Mouse (Mus musculus): ENCODE measurements around the gene S1pr1. TPM values are rescaled to one million over a fixed set of nuclear protein-coding genes. Genes with fewer than 3 reads are reported as not detected.

The S1pr1 gene
- total and polyA plus RNA-seq, 3 experiments = 0.08 to 0.13 TPM; not detected in 1

DNA sequence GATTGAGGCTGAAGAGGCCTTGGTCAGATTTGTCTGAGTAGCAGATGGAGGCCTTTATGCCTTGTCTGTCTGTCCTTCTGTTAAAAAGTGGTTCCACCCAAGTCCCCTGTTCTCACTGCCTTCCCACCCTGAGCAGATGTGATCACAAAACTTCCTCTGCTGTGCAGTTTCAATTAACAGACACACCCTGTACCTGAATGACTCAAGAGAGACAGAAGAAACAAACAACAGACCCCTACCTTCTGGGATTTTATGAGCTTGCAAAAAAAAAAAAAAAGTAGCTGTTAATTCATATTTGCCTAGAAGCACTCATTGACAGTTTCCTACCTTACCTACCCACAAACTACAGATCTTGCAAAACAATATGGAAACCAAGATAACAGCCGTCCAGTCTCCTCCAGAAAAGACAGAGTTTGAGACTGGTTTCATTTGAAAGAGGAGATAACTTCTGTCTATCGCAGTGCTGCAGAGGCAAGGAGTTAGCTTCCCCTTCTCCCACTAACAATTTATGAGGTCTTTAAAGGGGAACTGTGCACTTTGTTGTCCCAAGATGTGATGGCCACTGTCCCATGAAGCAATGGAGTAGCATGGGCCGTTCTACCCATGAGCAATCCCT is 1.1 kb upstream of the S1pr1 start:
- peaks cover 8 to 27% of the 10 kb centered on the region in 2 experiments for H3K4me1 ChIP-seq (ENCODE audit: control insufficient read depth in 1 of 2, insufficient read depth in 2 of 2, low read length in 2 of 2)
- H3K27ac ChIP-seq (ENCODE audit: control insufficient read depth, low read depth, low read length) = peak overlapping the region; percentile 81
- H3K79me2 ChIP-seq (ENCODE audit: control insufficient read depth, insufficient read depth, low read length, poor library complexity) = no peaks in the 10 kb centered on the region
- H3K36me3 ChIP-seq (ENCODE audit: control insufficient read depth in 1 of 2, insufficient read depth in 2 of 2, low read length in 2 of 2) = peaks cover 0 to 18% of the 10 kb centered on the region in 2 experiments; a peak in 2 of 4 replicates
- H3K9ac ChIP-seq (ENCODE audit: control insufficient read depth, low read depth, low read length, poor library complexity, severe bottlenecking) = no peak overlapping the region
- no peaks in the 10 kb centered on the region for H3K9me3 ChIP-seq (replicated peaks; ENCODE audit: insufficient read depth, low read length)
- peak; percentile 95 for DNase-seq (ENCODE audit: low read depth, low spot score)
- no peak overlapping the region for H3K4me3 ChIP-seq (ENCODE audit: control insufficient read depth in 1 of 2, insufficient read depth in 1 of 2, low read depth in 2 of 2, low read length in 2 of 2)
- H3K27me3 ChIP-seq (ENCODE audit: control insufficient read depth in 1 of 2, insufficient read depth in 2 of 2, low read length in 2 of 2) = no peaks in the 10 kb centered on the region
- TF ChIP-seq EP300 (IDR thresholded peaks at IDR 0.05; ENCODE audit: low read depth in 1 of 2, low read length in 2 of 2) (peak; percentile 97 to 99), TCF12 (IDR thresholded peaks at IDR 0.05; ENCODE audit: low read depth, low read length) (peak; percentile 98), ETS1 (IDR thresholded peaks at IDR 0.05; ENCODE audit: low read depth, low read length) (peak; percentile 98), GABPA (IDR thresholded peaks at IDR 0.05; ENCODE audit: low read depth, low read length) (no peak), POLR2AphosphoS5 (IDR thresholded peaks at IDR 0.05; ENCODE audit: borderline replicate concordance, low read depth, low read length) (no peak), POLR2AphosphoS2 (IDR thresholded peaks at IDR 0.05; ENCODE audit: low read length) (no peak), UBTF (IDR thresholded peaks at IDR 0.05; ENCODE audit: borderline replicate concordance, insufficient read depth, low read depth, low read length) (0 out of 2 replicates have a peak, but pooled peaks have one; percentile 68), ZKSCAN1 (IDR thresholded peaks at IDR 0.05; ENCODE audit: low read depth, low read length) (no peak; the same call in 1 of the 2 replicates), BHLHE40 (IDR thresholded peaks at IDR 0.05; ENCODE audit: borderline replicate concordance, low read depth, low read length) (peak; percentile 76), ZMIZ1 (IDR thresholded peaks at IDR 0.05; ENCODE audit: low read depth, low read length) (peak; percentile 71; the same call in 1 of the 2 replicates), NRF1 (IDR thresholded peaks at IDR 0.05; ENCODE audit: insufficient read depth, low read depth, low read length, poor library complexity, severe bottlenecking) (no peak), MYB (IDR thresholded peaks at IDR 0.05; ENCODE audit: low read depth, low read length) (peak; percentile 64), SIN3A (IDR thresholded peaks at IDR 0.05; ENCODE audit: low read length) (peak; percentile 94), CTCF (IDR thresholded peaks at IDR 0.05 in 2 of 3, conservative IDR thresholded peaks at IDR 0.05 in 1 of 3; ENCODE audit: control insufficient read depth in 1 of 3, insufficient read depth in 1 of 3, low read depth in 2 of 3, low read length in 3 of 3, poor library complexity in 1 of 3, severe bottlenecking in 1 of 3) (no peak), USF2 (IDR thresholded peaks at IDR 0.05; ENCODE audit: borderline replicate concordance in 1 of 2, insufficient read depth in 1 of 2, low read depth in 1 of 2, low read length in 2 of 2) (no peak), RCOR1 (IDR thresholded peaks at IDR 0.05; ENCODE audit: low read depth, low read length) (peak; percentile 97), MAFK (IDR thresholded peaks at IDR 0.05; ENCODE audit: borderline replicate concordance, low read depth, low read length) (peak; percentile 89), MEF2A (IDR thresholded peaks at IDR 0.05; ENCODE audit: extremely low read depth, insufficient replicate concordance, low read depth, low read length, poor library complexity, severe bottlenecking) (peak; percentile 56; the same call in 1 of the 2 replicates), NELFE (IDR thresholded peaks at IDR 0.05; ENCODE audit: low read depth, low read length) (no peak), TAL1 (IDR thresholded peaks at IDR 0.05; ENCODE audit: low read length) (peak; percentile 97), CHD1 (IDR thresholded peaks at IDR 0.05; ENCODE audit: low read depth, low read length) (no peak), GATA1 (IDR thresholded peaks at IDR 0.05; ENCODE audit: low read depth, low read length) (peak; percentile 99), HCFC1 (IDR thresholded peaks at IDR 0.05; ENCODE audit: low read depth, low read length) (peak; percentile 63), E2F4 (IDR thresholded peaks at IDR 0.05; ENCODE audit: borderline replicate concordance, low read depth, low read length) (no peak), SMC3 (IDR thresholded peaks at IDR 0.05; ENCODE audit: low read depth, low read length) (no peak), TBP (IDR thresholded peaks at IDR 0.05; ENCODE audit: low read depth, low read length) (peak; percentile 94), MAZ (IDR thresholded peaks at IDR 0.05; ENCODE audit: low read depth, low read length) (peak; percentile 82), MXI1 (IDR thresholded peaks at IDR 0.05; ENCODE audit: low read depth, low read length) (peak; percentile 63; the same call in 1 of the 2 replicates), ELF1 (IDR thresholded peaks at IDR 0.05; ENCODE audit: low read depth, low read length) (no peak; the same call in 1 of the 2 replicates), RAD21 (IDR thresholded peaks at IDR 0.05; ENCODE audit: low read depth, low read length) (no peak; the same call in 1 of the 2 replicates), ZNF384 (IDR thresholded peaks at IDR 0.05; ENCODE audit: low read depth, low read length) (peak; percentile 99), MYC (IDR thresholded peaks at IDR 0.05; ENCODE audit: low read depth, low read length) (peak; percentile 80), KAT2A (conservative IDR thresholded peaks at IDR 0.05; ENCODE audit: low read depth, low read length) (0 out of 2 replicates have a peak, but pooled peaks have one; percentile 20), MAX (IDR thresholded peaks at IDR 0.05; ENCODE audit: low read length) (peak; percentile 15; the same call in 1 of the 2 replicates), USF1 (IDR thresholded peaks at IDR 0.05; ENCODE audit: low read depth, low read length) (no peak), CHD2 (IDR thresholded peaks at IDR 0.05; ENCODE audit: low read length) (peak; percentile 51; the same call in 1 of the 2 replicates)

All from MEL (cell line).